Mouse (Mus musculus) thymus, adult 18-20 months (tissue): ENCODE measurements at regions not wholly inside any gene's neighbourhood (a gene's known extent, or its start where the extent isn't known, plus 50 kb on each side); places are given as distances from the start of the nearest gene placed in this dataset.

Experiments used
- DNase-seq, 2 experiments: peaks; one replicate each; pipeline ENCODE4 v3.0.0; 2022; ENCODE audit warnings: mixed read lengths in 2 of 2

DNA sequence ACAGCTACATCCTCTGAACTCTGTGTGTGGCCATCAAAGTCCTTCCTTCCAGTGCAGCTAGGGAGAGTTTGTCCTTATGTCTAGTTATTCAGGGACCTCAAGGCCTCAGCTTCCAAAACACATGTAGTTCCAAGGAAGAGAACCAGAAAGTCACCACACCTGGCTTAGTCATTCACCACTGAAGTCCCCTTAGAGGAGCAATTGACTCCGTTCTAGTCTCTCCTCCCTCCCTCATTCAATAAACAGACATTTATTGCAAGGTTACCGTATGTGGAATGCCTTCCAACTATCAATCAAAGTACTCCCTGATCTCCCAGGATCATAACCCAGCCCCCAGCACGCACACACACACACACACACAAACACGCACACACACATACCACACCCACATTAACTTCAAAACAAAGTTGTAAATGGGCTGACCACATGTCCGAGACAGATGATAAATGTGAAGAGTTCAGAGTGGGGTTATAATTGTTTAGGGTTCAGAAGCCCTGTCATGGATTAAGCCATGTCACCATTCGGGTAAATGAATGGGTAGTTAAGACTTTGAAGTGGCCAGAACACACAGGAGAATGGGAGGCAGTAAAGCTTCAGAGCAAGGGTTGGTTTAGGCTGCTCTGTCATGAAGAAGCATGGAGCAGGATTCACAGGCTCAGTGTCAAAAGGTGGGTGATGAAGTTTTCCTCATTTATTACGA, 141.4 kb downstream of the Irs2 start:
- no peak for DNase-seq

DNA sequence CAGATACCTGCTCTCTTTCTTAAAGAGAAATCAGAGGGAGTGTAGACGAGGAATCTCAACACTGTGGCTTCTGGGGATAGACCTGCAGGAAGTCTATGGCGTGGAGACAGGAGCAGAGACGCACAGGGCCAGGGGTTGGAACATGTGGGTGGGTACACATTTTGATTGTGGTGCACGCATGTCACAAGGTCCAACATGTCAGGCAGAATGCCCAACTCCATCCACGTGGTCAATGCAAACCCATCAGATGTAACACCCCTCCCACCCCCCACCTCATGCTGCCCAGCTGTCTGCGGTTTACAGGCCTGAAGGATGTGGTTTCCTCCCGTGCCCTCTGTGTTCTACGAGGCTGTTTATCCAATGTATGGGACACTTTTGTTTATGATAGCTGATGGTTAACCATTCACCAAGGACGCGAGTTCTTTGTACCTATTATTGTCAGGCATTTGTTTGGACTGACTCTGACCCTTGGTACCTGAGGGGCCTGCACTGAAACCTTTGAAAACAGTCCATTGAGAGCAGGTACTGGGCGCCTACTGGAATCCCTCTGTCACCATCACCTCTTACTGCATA, 142.2 kb downstream of the Irs2 start:
- no peak for DNase-seq

GRCm38 (mm10) chr8:10865415-10865821, 142.8 kb downstream of the Irs2 start:
- no peak for DNase-seq

DNA sequence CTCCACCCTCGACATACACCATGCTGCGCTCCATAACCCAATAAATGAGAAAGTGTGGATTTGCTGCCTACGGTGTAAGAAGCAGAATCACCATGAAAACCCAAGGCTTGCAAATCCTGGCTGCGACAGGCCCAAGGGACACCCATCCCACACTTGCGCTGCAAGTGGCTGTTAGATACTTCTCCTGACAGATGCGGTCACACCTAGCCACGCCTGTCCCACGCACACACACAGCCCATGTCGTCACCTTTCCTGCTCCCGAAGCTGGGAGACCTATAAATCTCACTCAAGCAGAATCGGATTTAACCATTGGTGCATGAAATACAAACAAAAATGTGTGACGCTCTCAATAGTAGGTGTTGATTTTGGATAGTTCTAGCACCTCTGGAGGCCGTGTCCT, 145.8 kb downstream of the Irs2 start:
- DNase-seq: no peak

GRCm38 (mm10) chr8:10860810-10861209, 147.4 kb downstream of the Irs2 start:
- no peak for DNase-seq

GRCm38 (mm10) chr8:10857874-10858273, 150.4 kb downstream of the Irs2 start:
- DNase-seq: no peak

DNA sequence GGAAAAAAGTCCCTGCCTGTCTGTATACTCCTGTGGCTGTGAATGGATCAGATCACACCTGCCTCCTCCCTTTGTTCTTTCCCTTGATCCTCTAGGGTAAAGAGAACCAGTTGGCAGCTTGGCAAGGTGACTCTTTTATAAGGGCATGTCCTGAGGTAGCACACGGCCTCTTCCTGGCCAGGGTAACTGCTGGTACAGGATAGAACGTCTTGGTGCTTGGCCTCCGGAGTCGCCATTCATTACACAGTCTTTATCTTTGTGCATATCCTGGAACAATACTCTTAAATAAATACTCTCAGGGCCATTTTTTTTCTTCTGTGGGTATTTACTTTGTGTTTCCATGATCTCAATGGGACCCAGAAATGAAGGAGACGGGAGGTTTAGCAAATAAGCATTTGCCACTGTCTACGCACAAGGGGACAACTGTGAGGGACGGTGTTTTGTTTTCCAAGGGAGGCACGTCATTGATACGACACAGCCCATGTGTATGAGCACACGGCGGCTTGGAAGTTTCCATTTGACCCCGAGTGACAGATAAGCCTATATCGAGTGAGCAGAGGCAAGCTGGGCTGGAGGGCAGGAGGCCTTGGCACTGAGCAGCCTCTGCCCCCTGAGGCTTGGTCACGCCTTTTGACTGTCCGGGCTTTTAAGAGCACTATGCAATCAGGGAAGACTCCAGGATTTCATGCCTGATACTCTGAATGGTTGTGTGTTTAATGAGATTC, 151.1 kb downstream of the Irs2 start:
- no peak for DNase-seq

GRCm38 (mm10) chr8:10855696-10856095, 152.6 kb downstream of the Irs2 start:
- DNase-seq: no peak

DNA sequence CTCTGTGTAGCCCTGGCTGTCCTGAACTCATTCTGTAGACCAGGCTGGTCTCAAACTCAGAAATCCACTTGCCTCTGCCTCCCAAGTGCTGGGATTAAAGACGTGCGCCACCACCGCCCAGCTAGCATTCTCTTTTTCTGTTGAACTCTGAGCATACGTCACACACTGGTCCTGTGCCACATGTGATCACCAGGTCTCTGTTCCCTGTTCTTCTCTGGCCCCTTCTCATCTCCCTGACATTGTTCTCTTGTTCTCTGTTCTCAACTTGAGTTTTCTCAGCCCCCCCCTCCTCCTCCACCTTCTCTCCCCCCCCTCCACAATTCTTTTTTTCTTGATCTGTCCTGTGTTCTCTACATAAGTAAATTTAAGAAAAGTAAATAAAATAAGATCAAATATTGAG, 153.1 kb downstream of the Irs2 start:
- DNase-seq: no peak

DNA sequence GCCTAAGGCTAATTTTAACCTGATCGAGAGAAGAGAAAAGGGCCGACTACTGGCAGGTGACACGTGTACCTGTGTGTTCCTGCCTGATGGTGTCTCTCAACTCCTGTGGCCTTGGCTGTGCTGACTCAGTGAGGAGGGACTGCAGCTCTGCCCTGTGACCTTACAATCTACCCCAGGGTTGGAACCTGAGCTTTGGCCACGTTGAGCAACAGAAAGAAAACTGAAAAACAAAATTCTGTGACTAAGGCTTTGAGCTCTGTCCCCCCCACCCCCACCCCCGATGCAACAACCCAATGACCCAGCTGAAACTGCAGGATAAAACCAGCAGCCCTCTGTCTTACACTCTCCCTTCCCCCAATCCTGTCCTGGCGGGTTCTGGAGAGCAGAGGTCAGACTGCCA, 153.7 kb downstream of the Irs2 start:
- DNase-seq: no peak

DNA sequence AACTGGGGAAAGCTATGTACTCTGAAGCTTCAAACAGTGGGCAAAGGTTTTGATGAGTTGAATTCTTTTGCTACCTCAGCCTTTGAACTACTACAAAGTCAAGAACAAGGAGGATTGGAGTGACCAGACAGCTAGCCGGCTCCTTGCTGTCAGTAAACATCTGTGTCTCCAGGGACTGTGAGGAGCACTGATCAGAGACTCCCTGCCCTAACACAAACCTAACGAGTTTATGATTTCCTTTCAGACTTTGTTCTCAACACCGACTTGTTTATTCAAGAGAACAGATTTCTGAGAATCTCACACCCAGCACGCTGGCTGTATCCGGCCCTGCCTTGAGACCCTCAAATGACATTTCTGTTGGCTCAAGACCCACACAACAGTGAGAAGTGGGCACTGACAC, 154.4 kb downstream of the Irs2 start:
- DNase-seq: no peak

DNA sequence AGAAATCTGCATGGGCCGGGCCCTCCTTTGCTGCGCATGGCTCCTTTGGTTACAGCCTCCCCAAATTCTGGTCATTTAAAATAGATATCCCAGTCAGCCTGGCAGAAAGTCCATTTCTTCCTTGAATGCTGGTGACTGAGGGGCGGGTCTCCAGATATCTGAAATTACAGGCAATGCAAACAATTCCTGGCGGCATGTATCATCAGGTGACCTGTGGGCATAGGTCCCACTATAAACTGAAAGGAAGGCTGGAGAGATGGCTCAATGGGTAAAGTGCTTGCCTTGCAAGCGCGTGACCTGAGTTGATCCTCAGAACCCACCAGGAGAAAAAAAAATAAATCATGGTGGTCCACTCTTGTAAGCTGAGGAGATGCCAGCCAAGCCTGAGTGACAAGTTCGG, 158.3 kb downstream of the Irs2 start:
- no peak for DNase-seq

DNA sequence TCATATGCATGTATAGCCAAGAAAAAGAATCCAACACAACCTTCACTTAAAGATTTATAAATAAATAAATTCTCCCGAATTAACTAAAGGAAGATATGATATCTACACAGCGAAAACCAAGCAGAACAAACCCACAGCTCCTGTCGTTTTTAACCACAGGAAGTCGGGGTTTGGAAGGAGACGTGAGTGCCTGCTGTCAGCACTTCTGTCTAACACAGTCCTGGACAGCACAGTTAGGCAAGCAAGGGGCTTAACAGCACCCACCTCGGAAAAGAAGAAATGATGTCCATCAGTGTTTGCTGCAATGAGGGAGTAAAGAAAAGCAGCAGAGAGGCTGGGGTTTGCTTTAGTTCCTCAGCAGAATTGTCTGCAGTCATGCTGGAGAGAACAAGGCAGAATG, 162.7 kb downstream of the Irs2 start:
- DNase-seq: no peak

DNA sequence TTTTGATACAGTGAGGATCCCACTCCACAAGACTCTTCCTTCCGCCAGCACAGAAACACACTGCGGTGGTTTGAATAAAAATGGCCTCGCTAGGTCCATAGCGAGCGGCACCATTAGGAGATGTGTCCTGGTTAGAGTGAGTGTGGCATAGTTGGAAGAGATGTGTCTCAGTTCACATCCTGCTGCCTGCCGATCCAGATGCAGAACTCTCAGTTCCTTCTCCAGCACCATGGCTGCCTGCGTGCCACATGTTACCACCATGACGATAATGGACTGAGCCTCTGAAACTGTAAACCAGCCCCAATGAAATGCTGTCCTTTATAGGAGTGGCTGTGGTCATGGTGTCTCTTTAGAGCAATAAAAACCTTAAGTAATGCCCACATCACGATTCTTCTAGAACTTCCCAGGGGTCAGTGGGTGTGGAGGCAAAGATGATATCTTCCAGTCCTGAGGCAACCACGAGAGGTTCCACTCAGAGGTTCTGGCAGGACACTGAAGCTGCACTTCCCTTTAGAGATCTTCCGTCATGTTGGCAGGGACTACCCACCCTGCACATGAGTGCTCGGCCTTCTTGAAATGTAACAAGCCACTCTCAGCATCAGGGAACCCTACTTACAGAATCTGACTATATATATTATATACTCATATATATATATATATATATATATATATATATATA, 167.3 kb downstream of the Irs2 start:
- DNase-seq: no peak

- DNase-seq: no peak
Measured at GRCm38 (mm10) chr8:10840044-10840443, 168.2 kb downstream of the Irs2 start.

- DNase-seq: no peak
Measured at GRCm38 (mm10) chr8:10835054-10835453, 173.2 kb downstream of the Irs2 start.

DNA sequence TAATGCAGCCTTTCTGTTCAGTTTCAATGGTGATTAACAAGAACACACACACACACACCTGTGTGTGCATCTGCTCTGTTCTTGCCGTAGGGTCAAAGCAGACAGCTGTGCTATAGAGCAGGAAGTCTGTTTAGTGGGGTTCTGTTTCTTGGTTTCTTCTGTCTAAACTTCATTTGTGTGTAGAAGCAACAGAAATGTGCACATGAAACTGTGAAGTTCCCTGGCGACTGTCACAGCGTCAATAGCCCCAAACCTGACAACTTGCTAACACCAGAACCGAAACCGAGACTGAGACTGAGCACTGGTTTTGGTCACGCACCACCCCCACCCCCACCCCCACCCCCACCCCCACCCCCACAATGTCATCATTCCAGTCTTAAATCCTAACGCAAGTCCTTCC, 176.4 kb downstream of the Irs2 start:
- no peak for DNase-seq

DNA sequence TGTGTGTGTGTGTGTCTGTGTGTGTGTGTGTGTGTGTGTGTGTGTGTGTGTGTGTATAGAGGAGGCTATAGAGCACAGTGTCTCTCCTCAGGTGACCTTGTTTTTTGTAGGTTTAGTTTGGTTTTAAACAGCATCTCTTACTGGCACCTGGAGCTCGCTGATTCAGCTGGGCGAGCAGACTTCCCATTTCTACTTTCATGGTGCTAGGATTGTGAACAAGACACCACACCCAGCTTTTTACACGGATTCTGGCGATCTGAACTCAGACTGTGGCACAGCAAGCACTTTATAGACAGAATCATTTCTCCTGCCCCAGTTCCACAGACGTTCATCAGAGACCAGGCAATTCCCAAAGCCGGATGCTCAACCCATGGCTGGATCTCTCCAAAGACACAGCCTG, 177.0 kb downstream of the Irs2 start:
- DNase-seq: no peak

- no peak for DNase-seq
Measured at GRCm38 (mm10) chr8:10830835-10831234, 177.4 kb downstream of the Irs2 start.

DNA sequence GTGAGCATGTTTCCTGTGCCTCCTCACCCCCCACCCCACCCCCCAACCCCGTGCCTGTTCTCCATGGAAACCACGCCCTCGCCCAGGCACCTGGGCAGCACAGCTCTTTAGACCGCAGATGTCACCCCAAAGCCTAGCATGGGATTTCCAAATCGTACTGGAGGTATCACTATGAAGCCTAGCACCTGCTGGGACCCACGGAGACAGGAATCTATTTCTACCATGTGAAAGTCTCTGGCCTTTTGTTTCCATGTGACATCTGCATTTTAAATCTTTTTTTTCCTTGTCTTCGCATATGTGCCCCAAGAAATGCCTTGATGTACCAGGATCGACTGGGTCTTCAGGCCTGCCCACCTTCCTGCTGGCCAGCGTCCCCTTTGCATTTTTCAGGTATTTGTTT, 179.7 kb downstream of the Irs2 start:
- DNase-seq: no peak

GRCm38 (mm10) chr8:10827560-10827959, 180.7 kb downstream of the Irs2 start:
- DNase-seq: no peak

DNA sequence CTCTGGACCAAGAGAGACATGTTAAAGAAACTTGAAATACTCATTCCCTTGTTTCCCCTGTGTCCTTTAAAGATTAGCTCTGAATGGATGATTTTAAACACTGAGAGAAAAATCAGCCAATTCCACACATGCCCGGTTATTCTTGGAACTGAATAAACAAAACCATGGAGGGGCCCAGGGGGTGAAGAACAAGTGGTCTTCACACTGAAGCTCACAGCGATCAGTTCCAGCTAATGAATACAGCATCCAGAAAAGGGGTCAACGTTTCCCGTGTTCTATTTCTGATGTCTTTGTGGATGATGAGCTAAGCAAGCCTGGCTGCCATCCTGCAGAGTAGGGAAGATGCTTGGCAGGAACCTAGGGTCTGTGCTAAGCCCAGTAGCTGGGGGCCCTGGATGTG, 182.3 kb downstream of the Irs2 start:
- DNase-seq: no peak

GRCm38 (mm10) chr8:10825192-10825926, 182.9 kb downstream of the Irs2 start:
- DNase-seq: no peak
